Mouse (Mus musculus) left cerebral cortex, adult 18-20 months (tissue): ENCODE measurements around the gene Zfp667. TPM values are rescaled to one million over a fixed set of nuclear protein-coding genes. Genes with fewer than 3 reads are reported as not detected.
"Not testable (repeated sequence)": the region's sequence is repeated elsewhere in the genome, so short reads cannot be mapped to it uniquely, and the experiment has no call there.

ENCODE experiments used
- DNase-seq, 2 experiments: peaks; one replicate each; pipeline ENCODE4 v3.0.0; 2021 to 2022; ENCODE audit warnings: low spot score in 2 of 2, mixed read lengths in 1 of 2
- long read RNA-seq, 2 experiments: library from polyadenylated mRNA; stranded (forward); transcript quantifications; one replicate each; pipeline ENCODE4 v2.0.0; 2021
- total RNA-seq, 2 experiments: library from RNA; stranded (reverse); gene quantifications; 2 replicates each; pipeline ENCODE4 v1.2.3; 2021

The Zfp667 gene
- 10 to 100 TPM; 15.8 to 16.8 TPM for total RNA-seq
- long read RNA-seq, experiment 1, transcript Zfp667-201 (5 exons, 3,672 nt) = major isoform, 13 of 16 reads
- long read RNA-seq, experiment 1, partial matches to known transcripts = 1 of 16 reads
- long read RNA-seq, experiment 1, other reads (novel, unspliced or antisense) = 2 of 16 reads
- long read RNA-seq, experiment 2, transcript Zfp667-201 (5 exons, 3,672 nt) = major isoform, 13 of 16 reads
- long read RNA-seq, experiment 2, partial matches to known transcripts = 0 of 16 reads
- long read RNA-seq, experiment 2, other reads (novel, unspliced or antisense) = 3 of 16 reads

- peak; percentile 97 to 99 for DNase-seq
Observed at GRCm38 (mm10) chr7:6285842-6286705, at the start of gene Zfp667. Gene Zfp667, plus strand, starts transcription at chr7:6286579.

GRCm38 (mm10) chr7:6239787-6240186, 46.6 kb upstream of the Zfp667 start:
- DNase-seq = no peak

GRCm38 (mm10) chr7:6240841-6241425, 45.4 kb upstream of the Zfp667 start:
- peak; percentile 25 to 47 for DNase-seq

GRCm38 (mm10) chr7:6244361-6245292, 41.8 kb upstream of the Zfp667 start:
- DNase-seq = no peak

GRCm38 (mm10) chr7:6252410-6252809, 34.0 kb upstream of the Zfp667 start, which contains the start of gene Epp13:
Gene Epp13, plus strand, starts transcription at chr7:6252710.
- no peak for DNase-seq

GRCm38 (mm10) chr7:6254451-6254850, 31.9 kb upstream of the Zfp667 start:
- DNase-seq = no peak

GRCm38 (mm10) chr7:6257386-6257785, 29.0 kb upstream of the Zfp667 start:
- DNase-seq = no peak

- no peak for DNase-seq
Observed at GRCm38 (mm10) chr7:6258232-6259220, 27.9 kb upstream of the Zfp667 start.

GRCm38 (mm10) chr7:6260004-6260403, 26.4 kb upstream of the Zfp667 start:
- not testable (repeated sequence) for DNase-seq

GRCm38 (mm10) chr7:6262120-6262519, 24.3 kb upstream of the Zfp667 start:
- no peak for DNase-seq

GRCm38 (mm10) chr7:6262984-6263383, 23.4 kb upstream of the Zfp667 start:
- DNase-seq = no peak

GRCm38 (mm10) chr7:6265695-6266094, 20.7 kb upstream of the Zfp667 start:
- no peak for DNase-seq

- DNase-seq = no peak
Observed at GRCm38 (mm10) chr7:6277906-6278305, 8.5 kb upstream of the Zfp667 start.

GRCm38 (mm10) chr7:6282749-6283148, 3.6 kb upstream of the Zfp667 start:
- DNase-seq = peak; percentile 76 to 81

- peak; percentile 81 to 87 for DNase-seq
Observed at GRCm38 (mm10) chr7:6283451-6284075, 2.8 kb upstream of the Zfp667 start.

GRCm38 (mm10) chr7:6284442-6285012, 1.9 kb upstream of the Zfp667 start:
- DNase-seq = no peak

GRCm38 (mm10) chr7:6285366-6285765, 1.0 kb upstream of the Zfp667 start:
- DNase-seq = no peak

- peak in 1 of 2 experiments; percentile 22 for DNase-seq
Observed at GRCm38 (mm10) chr7:6286921-6287531, 647 bp downstream of the Zfp667 start.
